Mouse (Mus musculus): ENCODE results near the gene Bcl2l1.

The Bcl2l1 gene

GRCm38 (mm10) chr2:152734984-152735383 is 96.5 kb downstream of the Bcl2l1 start:
- Histone ChIP-seq H3K27me3 (ENCODE audit: control insufficient read depth, insufficient read depth, low read length, poor library complexity, severe bottlenecking) (peaks cover 2% of the 10 kb centered on the region; the same call in 1 of the 2 replicates), H3K36me3 (ENCODE audit: control insufficient read depth, insufficient read depth, low read length, poor library complexity, severe bottlenecking) (no peaks in the 10 kb centered on the region)
- peak; percentile 66 for DNase-seq (ENCODE audit: low read depth, low spot score)

GRCm38 (mm10) chr2:152734501-152734900 is 97.0 kb downstream of the Bcl2l1 start:
- DNase-seq (ENCODE audit: low read depth, low spot score) = no peak
- H3K36me3 ChIP-seq (ENCODE audit: control insufficient read depth, insufficient read depth, low read length, poor library complexity, severe bottlenecking) = no peaks in the 10 kb centered on the region
- H3K27me3 ChIP-seq (ENCODE audit: control insufficient read depth, insufficient read depth, low read length, poor library complexity, severe bottlenecking) = peaks cover 2% of the 10 kb centered on the region; the same call in 1 of the 2 replicates

DNA sequence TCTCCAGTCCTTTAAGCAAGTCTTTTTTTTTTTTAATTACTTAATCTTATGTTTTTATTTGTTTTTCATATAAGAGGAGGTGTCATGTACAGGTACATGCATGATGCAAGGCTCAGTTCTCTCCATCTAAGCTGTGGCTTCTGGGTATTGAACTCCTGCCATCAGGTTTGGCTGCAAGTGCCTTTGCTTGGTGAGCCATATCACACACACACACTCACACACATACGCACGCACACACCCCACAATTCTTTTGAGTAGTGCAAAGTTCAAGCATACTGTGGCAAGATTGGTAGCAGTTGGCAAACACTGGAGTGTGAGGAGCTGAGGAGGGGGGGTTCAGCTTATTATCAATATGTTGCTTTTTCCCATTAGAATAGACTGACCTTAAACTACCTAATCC is 98.3 kb downstream of the Bcl2l1 start:
- Histone ChIP-seq H3K27me3 (ENCODE audit: control insufficient read depth, insufficient read depth, low read length, poor library complexity, severe bottlenecking) (no peaks in the 10 kb centered on the region; the same call in 1 of the 2 replicates), H3K36me3 (ENCODE audit: control insufficient read depth, insufficient read depth, low read length, poor library complexity, severe bottlenecking) (no peaks in the 10 kb centered on the region)
- peak; percentile 41 for DNase-seq (ENCODE audit: low read depth, low spot score)
